Mouse (Mus musculus): Measurements from ENCODE around the gene Fgfr1op.
"Not testable (repeated sequence)": the region's sequence is repeated elsewhere in the genome, so short reads cannot be mapped to it uniquely, and the experiment has no call there.

Fgfr1op gene

GRCm38 (mm10) chr17:8164701-8165607 is at the start of gene Fgfr1op:
Fgfr1op (plus strand) TSS chr17:8165501.
- peak; percentile 83 for DNase-seq

- DNase-seq, result peak; percentile 33
Observed at GRCm38 (mm10) chr17:8116378-8116777, 48.9 kb upstream of the Fgfr1op start.

GRCm38 (mm10) chr17:8116928-8117327 is 48.4 kb upstream of the Fgfr1op start:
- not testable (repeated sequence) for DNase-seq

- not testable (repeated sequence) for DNase-seq
Observed at GRCm38 (mm10) chr17:8122974-8123373, 42.3 kb upstream of the Fgfr1op start.

- DNase-seq, result not testable (repeated sequence)
Observed at GRCm38 (mm10) chr17:8124586-8124985, 40.7 kb upstream of the Fgfr1op start.

GRCm38 (mm10) chr17:8128326-8128993 is 36.8 kb upstream of the Fgfr1op start:
- not testable (repeated sequence) for DNase-seq

- not testable (repeated sequence) for DNase-seq
Observed at GRCm38 (mm10) chr17:8129578-8129977, 35.7 kb upstream of the Fgfr1op start.

- DNase-seq, result not testable (repeated sequence)
Observed at GRCm38 (mm10) chr17:8130849-8131248, 34.5 kb upstream of the Fgfr1op start.

GRCm38 (mm10) chr17:8138116-8138515 is 27.2 kb upstream of the Fgfr1op start:
- not testable (repeated sequence) for DNase-seq

- DNase-seq, result not testable (repeated sequence)
Observed at GRCm38 (mm10) chr17:8140210-8140609, 25.1 kb upstream of the Fgfr1op start.

GRCm38 (mm10) chr17:8143802-8144673 is 21.3 kb upstream of the Fgfr1op start:
- DNase-seq, result peak; percentile 77

GRCm38 (mm10) chr17:8146931-8147330 is 18.4 kb upstream of the Fgfr1op start:
- DNase-seq, result not testable (repeated sequence)

- peak; percentile 71 for DNase-seq
Observed at GRCm38 (mm10) chr17:8147439-8148316, 17.6 kb upstream of the Fgfr1op start, which contains the start of the genes Gm49673 and Rnaset2a. Gm49673 (minus strand) TSS chr17:8147788. Rnaset2a (minus strand) TSS chr17:8148097.

GRCm38 (mm10) chr17:8155010-8155409 is 10.3 kb upstream of the Fgfr1op start:
- DNase-seq, result peak; percentile 59

GRCm38 (mm10) chr17:8155982-8156381 is 9.3 kb upstream of the Fgfr1op start:
- DNase-seq, result not testable (repeated sequence)

GRCm38 (mm10) chr17:8158627-8159026 is 6.7 kb upstream of the Fgfr1op start:
- not testable (repeated sequence) for DNase-seq

GRCm38 (mm10) chr17:8160969-8161368 is 4.3 kb upstream of the Fgfr1op start:
- DNase-seq, result peak; percentile 34

GRCm38 (mm10) chr17:8165608-8165945 is 276 bp downstream of the Fgfr1op start:
- DNase-seq, result peak; percentile 44

- peak; percentile 24 for DNase-seq
Observed at GRCm38 (mm10) chr17:8165977-8166376, 676 bp downstream of the Fgfr1op start.

- peak; percentile 46 for DNase-seq
Observed at GRCm38 (mm10) chr17:8166454-8166853, 1.2 kb downstream of the Fgfr1op start.

- peak; percentile 63 for DNase-seq
Observed at GRCm38 (mm10) chr17:8167436-8167835, 2.1 kb downstream of the Fgfr1op start.

- no peak for DNase-seq
Observed at GRCm38 (mm10) chr17:8170331-8170730, 5.0 kb downstream of the Fgfr1op start.

Measured in kidney, adult 11 months (tissue).